Mouse (Mus musculus) layer of hippocampus, adult 2 months (tissue): Measurements from ENCODE around the gene Myrf. TPM values are rescaled to one million over a fixed set of nuclear protein-coding genes. Genes with fewer than 3 reads are reported as not detected.
A peak's percentile ranks its signal among the peaks of the same experiment; 100 is the strongest.

Experiments
- DNase-seq, 2 experiments: peaks; one replicate each; pipeline ENCODE4 v3.0.0; 2022; ENCODE audit warnings: low spot score in 2 of 2
- H3K27ac ChIP-seq: fragments of 200-600 bp; 2 replicates; pipeline ENCODE4 v1.8.1; 2022
- H3K4me3 ChIP-seq: fragments of 200-600 bp; 2 replicates; pipeline ENCODE4 v1.8.1; 2022; ENCODE audit warnings: mild to moderate bottlenecking
- CTCF ChIP-seq: fragments of 200-600 bp; conservative IDR thresholded peaks from 2 replicates; pipeline ENCODE4 v1.8.1; 2022; ENCODE audit warnings: antibody characterized with exemption, mild to moderate bottlenecking, moderate library complexity
- total RNA-seq, 2 experiments: library from RNA; stranded (reverse); gene quantifications; 2 replicates each; pipeline ENCODE4 v1.2.3; 2021

Gene Myrf
- total RNA-seq, 2 experiments from 2014 or later = 27.0 to 27.8 TPM

DNA sequence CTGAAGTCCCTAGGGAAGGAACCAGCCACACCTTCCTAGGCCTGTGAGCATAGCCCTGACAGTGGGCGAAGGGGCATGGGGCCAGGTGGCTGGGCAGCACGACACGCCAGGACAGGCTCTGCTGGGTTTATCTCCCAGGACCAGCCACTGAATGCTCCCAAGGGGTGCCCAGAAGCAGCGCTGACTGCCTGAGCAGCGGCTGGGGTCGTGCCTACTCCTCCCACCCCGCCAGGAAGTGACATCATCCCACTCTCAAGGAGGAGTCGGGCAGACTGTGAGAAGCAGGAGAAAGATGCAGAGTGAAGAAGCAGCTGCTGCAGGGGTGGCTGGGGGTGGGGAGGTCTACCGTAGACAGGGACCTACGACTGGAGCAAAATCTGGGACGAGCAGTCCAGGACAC, 32.2 kb upstream of the Myrf start:
- H3K4me3 ChIP-seq = peak overlapping the region; percentile 1; the same call in 1 of the 2 replicates
- DNase-seq = peak in 1 of 2 experiments; percentile 66
- TF ChIP-seq CTCF = no peak
- H3K27ac ChIP-seq = peak overlapping the region; percentile 82

DNA sequence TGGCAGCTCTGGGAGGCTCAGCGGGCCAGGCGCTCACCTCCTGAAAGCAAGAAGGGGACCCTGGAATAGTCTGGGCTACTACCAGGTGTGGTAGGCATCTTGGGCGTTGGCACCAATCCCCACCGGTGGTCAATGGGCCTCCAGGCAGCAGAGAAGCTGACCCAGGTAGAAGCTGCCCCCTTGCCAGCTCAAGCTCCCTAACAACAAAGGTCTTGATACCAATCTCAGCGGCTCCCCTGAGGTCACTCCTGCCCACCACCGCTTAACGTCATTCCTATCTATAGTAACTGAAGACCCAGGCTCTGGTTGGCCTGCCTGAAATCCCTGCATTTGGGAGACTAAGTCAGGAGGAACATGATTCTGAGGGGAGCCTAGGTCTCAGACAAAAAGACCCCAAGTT, 31.0 kb upstream of the Myrf start:
- Histone ChIP-seq H3K27ac (peak overlapping the region; percentile 82), H3K4me3 (no peak overlapping the region)
- no peak for DNase-seq
- no peak for TF ChIP-seq CTCF

DNA sequence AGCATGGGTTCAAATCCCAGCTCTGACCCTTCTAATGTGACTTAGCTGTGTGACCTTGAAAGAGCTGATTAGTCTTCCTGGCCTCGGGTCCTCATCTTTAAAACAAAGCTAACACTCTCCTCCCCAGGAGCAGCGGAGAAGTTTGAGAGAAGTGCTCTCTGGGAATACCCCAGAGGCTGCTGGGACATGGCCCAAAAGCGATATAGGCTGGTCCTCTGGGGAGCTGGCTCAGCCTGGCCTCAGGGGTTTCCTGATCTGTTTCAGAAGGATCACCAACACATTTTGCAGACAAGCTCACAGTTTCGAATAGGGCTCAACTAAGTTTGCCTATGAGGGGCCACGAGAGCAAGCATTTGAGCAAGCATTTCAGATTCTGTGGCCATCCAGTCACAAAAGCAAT, 29.8 kb upstream of the Myrf start:
- Histone ChIP-seq H3K27ac (peak overlapping the region; percentile 82; the same call in 1 of the 2 replicates), H3K4me3 (no peak overlapping the region)
- no peak for DNase-seq
- TF ChIP-seq CTCF = no peak

DNA sequence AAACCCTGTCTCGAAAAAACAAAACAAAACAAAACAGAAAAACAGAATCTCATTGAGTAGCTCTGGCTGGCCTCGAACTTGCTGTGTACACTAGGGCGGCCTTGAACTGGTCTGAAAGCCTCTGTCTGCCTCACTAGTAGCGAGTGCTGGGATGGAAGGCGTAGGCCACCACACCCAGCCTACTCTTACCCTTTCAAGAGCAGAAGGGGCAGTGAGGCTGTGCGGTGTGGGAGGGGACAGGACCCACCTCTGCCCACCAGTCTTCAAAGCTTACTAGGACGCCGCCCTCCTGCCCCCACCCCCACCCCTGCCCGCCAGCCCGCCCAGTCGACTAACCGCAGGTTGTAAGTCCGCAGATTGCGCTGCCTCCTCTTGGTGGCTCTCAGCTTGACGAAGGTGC, 28.3 kb upstream of the Myrf start:
- no peak for DNase-seq
- no peak for TF ChIP-seq CTCF

DNA sequence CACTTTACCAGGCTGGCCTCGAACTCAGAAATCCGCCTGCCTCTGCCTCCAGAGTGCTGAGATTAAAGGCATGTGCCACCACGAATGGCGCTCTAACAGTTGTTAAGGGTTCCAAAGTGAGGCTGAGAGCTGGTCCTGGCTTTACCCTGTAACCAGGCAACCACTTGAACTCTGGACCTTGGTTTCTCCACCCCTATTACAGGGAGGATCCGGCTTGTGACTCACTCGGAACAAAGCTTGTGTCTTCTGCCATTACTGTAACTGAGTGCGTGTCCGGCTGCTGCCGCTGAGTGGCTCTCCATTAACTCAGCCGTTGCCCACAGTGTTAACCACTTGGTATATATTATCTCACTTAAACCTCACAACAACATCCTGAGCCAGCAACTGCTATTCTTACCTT, 27.4 kb upstream of the Myrf start:
- DNase-seq = no peak
- no peak overlapping the region for H3K4me3 ChIP-seq
- H3K27ac ChIP-seq = no peak overlapping the region
- TF ChIP-seq CTCF = no peak

More for the DNA sequence above, 28.3 kb upstream of the Myrf start:
- Histone ChIP-seq H3K4me3 (no peak overlapping the region), H3K27ac (no peak overlapping the region)

DNA sequence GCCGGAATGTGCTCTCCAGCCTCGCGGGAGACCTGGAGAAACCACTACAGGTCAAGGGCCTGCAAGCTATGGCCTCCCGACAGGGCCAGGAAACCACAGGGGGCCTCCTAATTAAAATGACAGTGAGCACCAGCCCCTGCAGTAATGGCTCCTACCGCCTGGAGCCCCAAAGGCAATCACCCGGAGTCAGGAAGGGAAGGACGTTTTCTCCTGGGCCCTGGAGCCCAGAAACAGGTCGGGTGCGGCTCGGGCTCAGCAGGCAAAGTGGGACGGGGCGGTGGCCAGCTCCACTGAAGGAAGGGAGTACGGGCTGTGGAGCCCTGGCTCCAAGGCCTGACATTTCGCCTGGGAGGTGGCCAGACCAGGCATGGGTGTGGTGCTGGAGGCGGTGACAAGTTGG, 26.5 kb upstream of the Myrf start:
- no peak for DNase-seq
- TF ChIP-seq CTCF = peak; percentile 54
- Histone ChIP-seq H3K27ac (peak overlapping the region; percentile 81), H3K4me3 (0 out of 2 replicates have a peak overlapping the region, but pooled peaks have one; percentile 8)

DNA sequence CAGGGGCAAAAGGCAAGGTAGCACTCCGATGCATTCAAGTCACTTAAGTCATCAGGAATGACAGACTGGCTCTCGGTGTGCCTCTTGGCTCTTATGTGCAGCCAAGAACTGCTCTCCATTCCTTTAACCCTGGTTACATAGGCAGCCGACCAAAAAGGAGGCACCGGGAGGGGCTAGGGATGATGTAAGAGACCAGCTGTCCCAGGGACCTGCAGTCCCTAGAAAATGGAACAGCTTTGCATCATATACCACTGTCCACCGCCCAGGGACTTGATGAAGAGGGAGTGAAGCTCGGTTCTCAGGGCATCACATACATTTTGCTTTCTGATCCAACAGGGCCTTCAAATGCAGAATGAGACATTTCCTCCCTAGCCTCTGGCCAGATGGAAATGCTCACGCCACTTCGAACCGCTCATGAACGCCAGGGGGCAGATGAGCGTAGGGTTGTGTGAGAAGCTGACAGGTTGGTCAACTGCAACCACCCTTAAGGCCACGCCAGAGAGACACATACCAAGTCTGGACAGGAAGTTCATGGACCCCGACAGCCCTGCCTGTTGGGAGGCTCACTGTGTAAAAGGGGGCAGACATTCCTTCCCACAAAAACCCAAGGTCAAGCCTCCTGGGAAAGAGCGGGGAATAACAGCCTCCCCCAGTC, 25.8 kb upstream of the Myrf start:
- H3K27ac ChIP-seq = peak overlapping the region; percentile 81
- TF ChIP-seq CTCF = peak; percentile 84
- no peak overlapping the region for H3K4me3 ChIP-seq
- DNase-seq = peak; percentile 51 to 69

DNA sequence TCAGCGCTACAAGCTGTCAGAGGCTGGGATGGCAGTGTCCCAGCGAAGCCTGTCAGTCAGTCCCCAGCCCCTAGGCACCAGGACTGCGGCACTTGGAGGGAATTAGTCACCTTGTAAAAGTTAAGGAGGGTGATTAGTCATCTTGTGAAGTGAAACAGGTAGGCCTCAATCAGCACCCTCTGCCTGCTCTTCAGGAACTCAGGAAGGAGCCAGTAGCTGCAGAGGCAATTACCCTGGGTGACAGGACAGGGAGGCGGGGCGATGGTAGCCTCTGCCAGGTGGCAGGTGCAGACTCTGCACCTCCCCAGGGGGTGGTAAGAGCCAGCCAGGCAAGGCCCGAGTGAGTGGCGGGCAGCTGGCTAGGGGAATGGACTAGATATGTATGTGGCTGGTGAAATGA, 20.8 kb upstream of the Myrf start:
- Histone ChIP-seq H3K27ac (peak overlapping the region; percentile 32; the same call in 1 of the 2 replicates), H3K4me3 (no peak overlapping the region)
- no peak for DNase-seq
- no peak for TF ChIP-seq CTCF

DNA sequence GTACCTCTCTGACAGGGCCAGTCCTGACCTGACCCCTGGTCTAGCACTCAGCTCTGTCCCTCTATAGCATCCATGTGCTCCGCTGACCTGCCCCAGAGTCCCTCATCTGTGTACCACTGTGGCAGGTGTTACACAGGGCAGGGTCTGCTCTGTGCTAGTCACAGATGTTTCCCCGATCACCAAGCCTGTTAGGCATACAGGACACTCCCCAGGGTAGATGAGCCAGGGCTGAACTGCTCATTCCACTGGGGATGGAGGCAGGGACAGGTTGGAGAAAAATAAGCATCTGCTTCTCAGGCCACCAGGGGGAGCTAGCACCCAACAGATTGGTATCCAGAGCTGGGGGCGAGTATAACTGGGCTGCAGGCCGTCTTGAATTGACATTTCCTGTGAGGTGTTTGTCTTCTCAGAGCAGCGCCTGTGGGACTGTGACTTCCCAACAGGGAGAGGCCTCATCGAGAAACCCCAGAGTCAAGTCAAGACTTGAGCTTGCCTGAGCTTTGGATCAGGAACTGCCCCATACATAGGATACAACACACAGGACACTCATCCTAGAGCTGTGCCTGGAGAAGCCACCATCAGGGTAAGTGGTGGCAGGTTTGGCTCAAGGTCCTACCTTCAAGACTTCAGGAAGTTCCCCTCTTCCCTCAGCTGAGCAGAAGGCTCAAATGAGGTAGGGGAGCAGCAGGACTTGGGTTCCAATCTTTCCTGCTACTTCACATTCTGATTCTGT, 17.9 kb upstream of the Myrf start:
- peak overlapping the region; percentile 51 for H3K27ac ChIP-seq
- DNase-seq = peak; percentile 80 to 88
- no peak overlapping the region for H3K4me3 ChIP-seq
- TF ChIP-seq CTCF = peak; percentile 95

DNA sequence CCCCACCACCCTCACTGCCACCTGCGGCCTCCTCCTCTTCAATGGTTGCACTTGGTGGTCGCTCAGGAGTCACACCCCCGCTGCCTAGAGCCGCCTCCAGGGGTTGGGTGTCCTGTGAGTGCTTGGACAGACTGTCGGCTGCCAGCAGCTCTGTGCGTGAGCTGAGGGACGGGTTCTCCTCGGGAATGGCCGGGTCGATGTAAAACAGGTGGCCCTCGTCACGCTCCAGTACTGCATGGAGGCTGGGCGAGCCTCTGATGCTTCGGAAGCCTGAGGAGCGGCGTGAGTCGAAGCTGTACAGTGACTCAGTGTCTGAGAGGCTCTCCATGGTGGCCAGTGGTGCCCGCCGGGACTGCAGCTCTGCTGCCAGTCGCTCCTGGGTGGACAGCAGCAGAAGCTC, 7.6 kb upstream of the Myrf start:
- peak overlapping the region; percentile 48; the same call in 1 of the 2 replicates for H3K27ac ChIP-seq
- DNase-seq = no peak
- no peak overlapping the region for H3K4me3 ChIP-seq
- no peak for TF ChIP-seq CTCF

DNA sequence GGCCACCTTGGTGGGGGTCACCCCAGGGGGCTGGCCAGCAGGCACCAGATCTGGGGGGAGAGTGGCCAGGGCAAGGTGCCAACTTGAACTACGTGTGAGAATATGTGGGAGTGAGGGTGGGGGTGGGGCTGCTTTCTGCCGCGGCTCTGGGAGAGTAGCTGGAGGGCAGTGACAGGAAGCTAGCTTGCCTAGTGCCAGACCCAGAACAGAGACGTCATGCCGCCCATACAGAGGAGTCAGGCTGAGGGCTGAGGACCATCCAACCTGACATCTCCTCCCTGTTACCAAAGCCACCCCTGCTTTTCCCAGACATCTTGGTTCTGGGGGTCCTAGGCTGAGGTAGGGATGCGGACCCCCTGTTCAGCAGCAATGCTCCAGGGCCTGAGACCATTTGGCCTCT, 6.6 kb upstream of the Myrf start:
- no peak for DNase-seq
- Histone ChIP-seq H3K27ac (peak overlapping the region; percentile 48; the same call in 1 of the 2 replicates), H3K4me3 (no peak overlapping the region)
- TF ChIP-seq CTCF = no peak

DNA sequence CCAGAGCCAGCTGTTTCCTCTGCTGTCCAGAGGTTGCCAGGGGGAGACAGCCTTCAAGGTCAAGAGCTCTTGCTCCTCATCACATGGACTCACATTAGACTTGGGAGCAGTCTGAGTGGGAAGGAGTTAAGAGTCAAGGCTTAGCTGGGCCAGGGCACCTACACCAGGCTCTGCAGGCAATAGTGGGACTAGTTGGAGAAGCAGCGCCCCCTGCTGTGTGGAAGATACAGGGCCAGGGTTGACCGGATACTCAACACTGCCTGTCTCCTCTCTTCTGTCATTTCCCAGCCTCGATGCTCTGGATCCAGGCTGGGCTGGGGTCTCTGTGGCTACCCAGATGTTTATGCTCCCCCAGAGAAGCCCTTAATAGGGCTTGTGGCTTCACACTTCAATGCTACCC, 3.6 kb upstream of the Myrf start:
- Histone ChIP-seq H3K27ac (peak overlapping the region; percentile 59), H3K4me3 (no peak overlapping the region)
- peak; percentile 81 for TF ChIP-seq CTCF
- DNase-seq = peak; percentile 59 to 74

DNA sequence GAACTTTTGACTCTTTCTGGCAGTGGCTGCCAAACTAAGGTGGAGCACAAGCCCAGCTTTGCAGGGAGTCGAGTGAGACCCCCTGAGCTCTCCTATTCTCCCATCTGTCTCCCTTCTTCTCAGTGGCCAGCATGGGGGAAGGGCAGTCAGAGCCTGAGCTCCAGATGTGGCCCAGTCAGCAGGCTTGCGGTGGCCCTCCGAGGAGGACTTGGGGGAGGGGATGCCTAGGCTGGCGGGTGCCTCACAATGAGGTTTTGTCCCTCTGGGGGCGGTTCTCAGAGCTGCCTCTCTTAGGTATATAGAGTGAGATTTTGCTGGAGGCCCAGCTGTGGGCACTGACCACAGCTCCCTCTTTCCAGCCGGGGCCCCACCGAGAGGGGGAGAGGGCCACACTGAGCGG, 2.4 kb upstream of the Myrf start:
- peak in 1 of 2 experiments; percentile 57 for DNase-seq
- Histone ChIP-seq H3K27ac (peak overlapping the region; percentile 59), H3K4me3 (no peak overlapping the region)
- peak; percentile 18; the same call in 1 of the 2 replicates for TF ChIP-seq CTCF
